Mouse (Mus musculus) thymus, adult 2 months (tissue): ENCODE results near the gene Chm.

Experiments
- CTCF ChIP-seq: fragments of 200-500 bp; IDR thresholded peaks from 2 replicates; pipeline ENCODE4 v1.5.1; 2012; ENCODE audit warnings: mild to moderate bottlenecking, control low read depth, low read length, moderate library complexity, borderline replicate concordance; ENCODE audit not compliant: control insufficient read depth, poor library complexity, insufficient read depth; ENCODE audit errors: extremely low read depth
- POLR2A ChIP-seq: fragments of 200-500 bp; IDR thresholded peaks from 2 replicates; pipeline ENCODE4 v1.6.1; 2012; ENCODE audit warnings: mild to moderate bottlenecking, low read length, control low read depth, moderate library complexity; ENCODE audit not compliant: control insufficient read depth, poor library complexity, insufficient read depth; ENCODE audit errors: extremely low read depth

- TF ChIP-seq POLR2A (no peak), CTCF (no peak)
Measured at GRCm38 (mm10) chrX:113002192-113002591, 183.1 kb downstream of the Chm start.
